9 mouse cellular contexts compared by ENCODE assay signal in the genomic region with DNA sequence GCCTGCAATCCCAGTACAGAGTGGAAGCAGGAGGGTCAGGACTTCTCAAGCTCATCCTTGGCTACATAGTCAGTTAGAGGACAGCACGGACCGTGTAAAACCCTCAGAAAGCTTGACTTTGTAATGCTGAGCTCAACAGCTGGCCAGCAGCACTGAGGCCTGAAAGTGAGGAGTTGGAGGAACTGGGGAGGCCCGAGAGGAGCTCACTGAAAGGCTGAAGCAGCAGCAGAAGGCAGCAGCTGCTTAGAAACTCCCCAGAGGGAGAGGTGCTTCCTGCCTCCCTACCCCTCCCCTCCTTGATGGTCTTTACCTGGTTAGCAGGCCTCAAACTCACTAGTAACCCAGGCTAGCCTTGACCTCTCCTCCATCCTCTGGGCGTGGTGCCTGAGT. TPM values are rescaled to one million over a fixed set of nuclear protein-coding genes. Genes with fewer than 3 reads are reported as not detected.
DNase-seq lines count a peak whose midpoint lies in the region; ATAC-seq and TF ChIP-seq lines count a peak whose summit lies in the region.
"Had no signal": no experiment of that assay in that cellular context is flagged by ENCODE, and none has a peak within 500 bp of the region (broad histone marks: within the 10 kb centered on the region; RNA-seq: fewer than 3 reads in every experiment).

No protein-coding gene starts in this region.

- H3K27ac ChIP-seq in heart, adult 2 months, result peak overlapping the region; percentile 8; the same call in 1 of the 2 replicates
- H3K27ac ChIP-seq in limb, embryonic 12.5 days, result peak overlapping the region; percentile 60
- H3K27ac ChIP-seq: midbrain, embryonic 12.5 days had no signal

- 26% methylated on average over 4 of the region's 4 CpGs for WGBS in heart, adult 2 months
- 37% methylated on average over 4 of the region's 4 CpGs for WGBS in limb, embryonic 12.5 days

- TF ChIP-seq EP300 in heart, adult 2 months (IDR thresholded peaks at IDR 0.05; ENCODE audit: insufficient read depth, low read depth, low read length), result no peak

- no peaks in the 10 kb centered on the region for H3K9me3 ChIP-seq in limb, embryonic 12.5 days
- H3K9me3 ChIP-seq: midbrain, embryonic 12.5 days had no signal

- no peak for ATAC-seq in limb, embryonic 12.5 days (ENCODE audit: insufficient number of reproducible peaks, insufficient read depth, low FRiP score, low TSS enrichment, low read depth)

- H3K4me2 ChIP-seq in limb, embryonic 12.5 days, result peak overlapping the region; percentile 15; the same call in 1 of the 2 replicates
- H3K4me2 ChIP-seq: midbrain, embryonic 12.5 days had no signal

- H3K9ac ChIP-seq in heart, adult 2 months (ENCODE audit: low read depth, low read length), result no peak overlapping the region
- H3K9ac ChIP-seq in limb, embryonic 12.5 days (replicated peaks), result no peak overlapping the region; the same call in 1 of the 2 replicates
- H3K9ac ChIP-seq: midbrain, embryonic 12.5 days had no signal

- H3K36me3 ChIP-seq in heart, adult 2 months (ENCODE audit: control insufficient read depth, insufficient read depth, low read length), result peaks cover 2% of the 10 kb centered on the region; the same call in 1 of the 2 replicates
- peaks cover 4% of the 10 kb centered on the region for H3K36me3 ChIP-seq in limb, embryonic 12.5 days
- H3K36me3 ChIP-seq: midbrain, embryonic 12.5 days had no signal

- H3K4me3 ChIP-seq in heart, adult 2 months, result no peak overlapping the region
- no peak overlapping the region for H3K4me3 ChIP-seq in limb, embryonic 12.5 days (replicated peaks)
- H3K4me3 ChIP-seq: midbrain, embryonic 12.5 days had no signal

- intact Hi-C loops in heart, adult 2 months (cut with DNase I), result no loop called here
- intact Hi-C loops in heart, postnatal 25 days (cut with DNase I), result no loop called here

- TF ChIP-seq POLR2A in heart, adult 2 months (IDR thresholded peaks at IDR 0.05; ENCODE audit: insufficient read depth, low read depth, low read length), result no peak

- peaks cover 8% of the 10 kb centered on the region for H3K79me2 ChIP-seq in heart, adult 2 months (replicated peaks; ENCODE audit: control insufficient read depth, insufficient read depth, low read length)

- H3K4me1 ChIP-seq in heart, adult 2 months (ENCODE audit: control insufficient read depth, insufficient read depth, low read length), result peaks cover 4% of the 10 kb centered on the region
- H3K4me1 ChIP-seq in limb, embryonic 12.5 days (replicated peaks), result peaks cover 35% of the 10 kb centered on the region

- H3K27me3 ChIP-seq in heart, adult 2 months (ENCODE audit: control insufficient read depth, insufficient read depth, low read length), result no peaks in the 10 kb centered on the region
- no peaks in the 10 kb centered on the region for H3K27me3 ChIP-seq in limb, embryonic 12.5 days

- TF ChIP-seq CTCF in heart, adult 2 months (IDR thresholded peaks at IDR 0.05), result no peak

- peak; percentile 37 to 44 for DNase-seq in heart, adult 2 months
- no peak for DNase-seq in heart, postnatal 25 days (ENCODE audit: low spot score)
- DNase-seq in thymus, postnatal 14 days, result peak; percentile 13
- DNase-seq in thymus, adult 18-20 months, result no peak
- DNase-seq in MN1 (ENCODE audit: low spot score), result no peak
- no peak for DNase-seq in frontal cortex, postnatal 36 days (ENCODE audit: low spot score in 2 of 2)
- DNase-seq in cerebellum, postnatal 36 days, result no peak

RNA-seq across cellular contexts. Expression of a gene that starts 4.5 kb away (rescaled TPM):
- total RNA-seq in heart, adult 2 months (2021), result 10 to 100 TPM in 1 of 2 experiments, 1 to 10 TPM in 1; 7.9 to 13.7 TPM
- polyA plus RNA-seq in heart, adult 2 months (2012; rRNA removed), result 6.4 and 13.1 TPM in 2 replicates
- total RNA-seq in heart, postnatal 25 days (2021), result 10 to 100 TPM; 13.4 to 18.5 TPM
- 44.9 and 49.8 TPM in 2 replicates for polyA plus RNA-seq in limb, embryonic 12.5 days (2016; fragmentation: Nextera tagmentation; extraction: Ambion mirVana)

RNA-seq across cellular contexts. Expression of a gene that starts 30.8 kb away (rescaled TPM):
- total RNA-seq in heart, adult 2 months (2021), result 10 to 100 TPM; 14.8 to 17.0 TPM
- polyA plus RNA-seq in heart, adult 2 months (2012; rRNA removed), result 13.4 and 20.6 TPM in 2 replicates
- total RNA-seq in heart, postnatal 25 days (2021), result 10 to 100 TPM; 15.0 to 18.2 TPM
- polyA plus RNA-seq in limb, embryonic 12.5 days (2016; fragmentation: Nextera tagmentation; extraction: Ambion mirVana), result 5.6 and 6.5 TPM in 2 replicates

Comparison
In these comparisons a context has a peak if more than half of its experiments do, and no peak if none do; other contexts are left out.
1. DNase-seq: peak in heart, adult 2 months (2 of 2) and thymus, postnatal 14 days (single experiment); none in heart, postnatal 25 days (single experiment), thymus, adult 18-20 months (0 of 2), MN1 (single experiment), frontal cortex, postnatal 36 days (0 of 2) and cerebellum, postnatal 36 days (0 of 2).